Mouse (Mus musculus): Measurements from ENCODE around the gene Rabgef1. TPM values are rescaled to one million over a fixed set of nuclear protein-coding genes. Genes with fewer than 3 reads are reported as not detected.

Gene Rabgef1
- total and polyA plus RNA-seq, 3 experiments: 25.8 to 35.1 TPM; not detected in 1

- Histone ChIP-seq H3K4me3 (ENCODE audit: control insufficient read depth in 1 of 2, insufficient read depth in 1 of 2, low read depth in 2 of 2, low read length in 2 of 2) (peak within 1 kb of the TSS; percentile 70 to 96), H3K27ac (ENCODE audit: control insufficient read depth, low read depth, low read length) (peak within 1 kb of the TSS; percentile 94), H3K9me3 (replicated peaks; ENCODE audit: insufficient read depth, low read length) (no peaks in the 10 kb centered on the region), H3K27me3 (ENCODE audit: control insufficient read depth in 1 of 2, insufficient read depth in 2 of 2, low read length in 2 of 2) (no peaks in the 10 kb centered on the region), H3K79me2 (ENCODE audit: control insufficient read depth, insufficient read depth, low read length, poor library complexity) (peaks cover 47% of the 10 kb centered on the region), H3K9ac (ENCODE audit: control insufficient read depth, low read depth, low read length, poor library complexity, severe bottlenecking) (peak within 1 kb of the TSS; percentile 97), H3K36me3 (ENCODE audit: control insufficient read depth in 1 of 2, insufficient read depth in 2 of 2, low read length in 2 of 2) (peaks cover 0 to 22% of the 10 kb centered on the region in 2 experiments), H3K4me1 (ENCODE audit: control insufficient read depth in 1 of 2, insufficient read depth in 2 of 2, low read length in 2 of 2) (peaks cover 0 to 19% of the 10 kb centered on the region in 2 experiments; a peak in 2 of 4 replicates)
- peak; percentile 100 for DNase-seq (ENCODE audit: low read depth, low spot score)
- TF ChIP-seq ZMIZ1 (IDR thresholded peaks at IDR 0.05; ENCODE audit: low read depth, low read length) (peak; percentile 87; the same call in 1 of the 2 replicates), CHD2 (IDR thresholded peaks at IDR 0.05; ENCODE audit: low read length) (no peak), POLR2AphosphoS5 (IDR thresholded peaks at IDR 0.05; ENCODE audit: borderline replicate concordance, low read depth, low read length) (0 out of 2 replicates have a peak, but pooled peaks have one; percentile 70), HCFC1 (IDR thresholded peaks at IDR 0.05; ENCODE audit: low read depth, low read length) (peak; percentile 93), ETS1 (IDR thresholded peaks at IDR 0.05; ENCODE audit: low read depth, low read length) (peak; percentile 59), CTCF (IDR thresholded peaks at IDR 0.05 in 2 of 3, conservative IDR thresholded peaks at IDR 0.05 in 1 of 3; ENCODE audit: control insufficient read depth in 1 of 3, insufficient read depth in 1 of 3, low read depth in 2 of 3, low read length in 3 of 3, poor library complexity in 1 of 3, severe bottlenecking in 1 of 3) (no peak), CHD1 (IDR thresholded peaks at IDR 0.05; ENCODE audit: low read depth, low read length) (0 out of 2 replicates have a peak, but pooled peaks have one; percentile 72), MYC (IDR thresholded peaks at IDR 0.05; ENCODE audit: low read depth, low read length) (peak; percentile 76; the same call in 1 of the 2 replicates), NRF1 (IDR thresholded peaks at IDR 0.05; ENCODE audit: insufficient read depth, low read depth, low read length, poor library complexity, severe bottlenecking) (peak; percentile 90), ZKSCAN1 (IDR thresholded peaks at IDR 0.05; ENCODE audit: low read depth, low read length) (no peak), POLR2A (IDR thresholded peaks at IDR 0.05; ENCODE audit: control insufficient read depth in 1 of 2, insufficient read depth in 1 of 2, low read depth in 1 of 2, low read length in 2 of 2, poor library complexity in 1 of 2) (peak; percentile 79 to 96), MEF2A (IDR thresholded peaks at IDR 0.05; ENCODE audit: extremely low read depth, insufficient replicate concordance, low read depth, low read length, poor library complexity, severe bottlenecking) (no peak), ELF1 (IDR thresholded peaks at IDR 0.05; ENCODE audit: low read depth, low read length) (peak; percentile 88), USF1 (IDR thresholded peaks at IDR 0.05; ENCODE audit: low read depth, low read length) (no peak), SMC3 (IDR thresholded peaks at IDR 0.05; ENCODE audit: low read depth, low read length) (no peak), MYB (IDR thresholded peaks at IDR 0.05; ENCODE audit: low read depth, low read length) (no peak), MAX (IDR thresholded peaks at IDR 0.05; ENCODE audit: low read length) (peak; percentile 63), NELFE (IDR thresholded peaks at IDR 0.05; ENCODE audit: low read depth, low read length) (peak; percentile 96), TAL1 (IDR thresholded peaks at IDR 0.05; ENCODE audit: low read length) (no peak), KAT2A (conservative IDR thresholded peaks at IDR 0.05; ENCODE audit: low read depth, low read length) (no peak; the same call in 1 of the 2 replicates), SIN3A (IDR thresholded peaks at IDR 0.05; ENCODE audit: low read length) (peak; percentile 97), ZC3H11A (IDR thresholded peaks at IDR 0.05; ENCODE audit: low read depth, low read length) (0 out of 2 replicates have a peak, but pooled peaks have one; percentile 9), TCF12 (IDR thresholded peaks at IDR 0.05; ENCODE audit: low read depth, low read length) (peak; percentile 27; the same call in 1 of the 2 replicates), EP300 (IDR thresholded peaks at IDR 0.05; ENCODE audit: low read depth in 1 of 2, low read length in 2 of 2) (no peak), USF2 (IDR thresholded peaks at IDR 0.05; ENCODE audit: borderline replicate concordance in 1 of 2, insufficient read depth in 1 of 2, low read depth in 1 of 2, low read length in 2 of 2) (no peak), TBP (IDR thresholded peaks at IDR 0.05; ENCODE audit: low read depth, low read length) (peak; percentile 75), GABPA (IDR thresholded peaks at IDR 0.05; ENCODE audit: low read depth, low read length) (no peak; the same call in 1 of the 2 replicates), MXI1 (IDR thresholded peaks at IDR 0.05; ENCODE audit: low read depth, low read length) (peak; percentile 93), RCOR1 (IDR thresholded peaks at IDR 0.05; ENCODE audit: low read depth, low read length) (no peak), POLR2AphosphoS2 (IDR thresholded peaks at IDR 0.05; ENCODE audit: low read length) (peak; percentile 94), ZNF384 (IDR thresholded peaks at IDR 0.05; ENCODE audit: low read depth, low read length) (peak; percentile 80), MAFK (IDR thresholded peaks at IDR 0.05; ENCODE audit: borderline replicate concordance, low read depth, low read length) (no peak), MAZ (IDR thresholded peaks at IDR 0.05; ENCODE audit: low read depth, low read length) (no peak), UBTF (IDR thresholded peaks at IDR 0.05; ENCODE audit: borderline replicate concordance, insufficient read depth, low read depth, low read length) (no peak), E2F4 (IDR thresholded peaks at IDR 0.05; ENCODE audit: borderline replicate concordance, low read depth, low read length) (0 out of 2 replicates have a peak, but pooled peaks have one; percentile 28)
Observed at GRCm38 (mm10) chr5:130255017-130255720, 83.6 kb downstream of the Rabgef1 start, which contains the start of the genes Sbds and Tyw1. Gene Sbds, minus strand, starts transcription at chr5:130255530. Gene Tyw1, plus strand, starts transcription at chr5:130255619.

All from MEL (cell line).